Mouse (Mus musculus) midbrain, embryonic 11.5 days (tissue): ENCODE data around the gene Wdr20. TPM values are rescaled to one million over a fixed set of nuclear protein-coding genes. Genes with fewer than 3 reads are reported as not detected.

Experiments used
- ATAC-seq: fragments of 200-750 bp; cut with Nextera tagmentation; 2 replicates; pipeline ENCODE4 v1.8.0; 2017; ENCODE audit warnings: moderate TSS enrichment, moderate library complexity; ENCODE audit not compliant: low FRiP score
- DNase-seq: peaks from one replicate; pipeline ENCODE4 v3.0.0; 2015; ENCODE audit warnings: low spot score; ENCODE audit errors: missing footprints
- H3K27ac ChIP-seq: fragments of 300-500 bp; sonication (generic); 2 replicates; pipeline ENCODE4 v1.5.1; 2014; ENCODE audit warnings: low read depth, low read length
- H3K27me3 ChIP-seq: fragments of 300-500 bp; sonication (generic); 2 replicates; pipeline ENCODE4 v1.6.1; 2014; ENCODE audit warnings: mild to moderate bottlenecking, low read length, moderate library complexity, mixed read lengths; ENCODE audit not compliant: control insufficient read depth, insufficient read depth
- H3K36me3 ChIP-seq: fragments of 300-500 bp; sonication (generic); 2 replicates; pipeline ENCODE4 v1.6.1; 2014; ENCODE audit warnings: mild to moderate bottlenecking, low read length, moderate library complexity, mixed read lengths; ENCODE audit not compliant: control insufficient read depth, insufficient read depth
- H3K4me1 ChIP-seq: fragments of 300-500 bp; sonication (generic); 2 replicates; pipeline ENCODE4 v1.6.1; 2014; ENCODE audit warnings: low read length; ENCODE audit not compliant: control insufficient read depth, insufficient read depth
- H3K4me2 ChIP-seq: fragments of 300-500 bp; sonication (generic); 2 replicates; pipeline ENCODE4 v1.6.1; 2014; ENCODE audit warnings: mild to moderate bottlenecking, moderate library complexity
- H3K4me3 ChIP-seq: fragments of 300-500 bp; sonication (generic); 2 replicates; pipeline ENCODE4 v1.5.1; 2014; ENCODE audit warnings: low read depth, low read length
- H3K9ac ChIP-seq: fragments of 300-500 bp; sonication (generic); 2 replicates; pipeline ENCODE4 v1.6.1; 2014; ENCODE audit warnings: low read length
- H3K9me3 ChIP-seq: fragments of 300-500 bp; sonication (generic); 2 replicates; pipeline ENCODE4 v1.6.1; 2016; ENCODE audit warnings: low read length; ENCODE audit not compliant: control insufficient read depth
- WGBS: fragments of 180-500 bp; shearing (Covaris S2); extraction: QIAGEN DNeasy Blood & Tissue Kit; methylation state at CpG from one replicate; pipeline ENCODE4 v1.1.7; 2014; 5-methylcytosine and 5-hydroxymethylcytosine counted together
- polyA plus RNA-seq: library from polyadenylated mRNA; unstranded; fragments of >200 nt; fragmentation: Nextera tagmentation; extraction: Ambion mirVana; gene quantifications from 2 replicates; pipeline ENCODE4 v1.2.1, GENCODE M21; 2014

The Wdr20 gene
- polyA plus RNA-seq, 1 experiment from 2014 or later, result 22.9 TPM

GRCm38 (mm10) chr12:110706337-110707231 lies 31.2 kb upstream of the Wdr20 start:
- H3K4me3 ChIP-seq, result peak overlapping the region; percentile 31
- H3K27me3 ChIP-seq, result no peaks in the 10 kb centered on the region
- peak overlapping the region; percentile 53 for H3K4me2 ChIP-seq
- no peaks in the 10 kb centered on the region for H3K9me3 ChIP-seq
- H3K36me3 ChIP-seq, result no peaks in the 10 kb centered on the region
- 1% methylated on average over 27 of the region's 27 CpGs for WGBS
- peak overlapping the region; percentile 56 for H3K9ac ChIP-seq
- ATAC-seq (peak; percentile 73), DNase-seq (peak; percentile 90)
- H3K4me1 ChIP-seq, result no peaks in the 10 kb centered on the region
- H3K27ac ChIP-seq, result no peak overlapping the region

GRCm38 (mm10) chr12:110707451-110707850 lies 30.3 kb upstream of the Wdr20 start:
- Histone ChIP-seq H3K27me3 (no peaks in the 10 kb centered on the region), H3K4me1 (no peaks in the 10 kb centered on the region), H3K36me3 (no peaks in the 10 kb centered on the region), H3K9ac (no peak overlapping the region), H3K4me2 (peak overlapping the region; percentile 53; the same call in 1 of the 2 replicates), H3K9me3 (no peaks in the 10 kb centered on the region), H3K4me3 (no peak overlapping the region), H3K27ac (no peak overlapping the region)
- 90% methylated on average over 7 of the region's 7 CpGs for WGBS
- DNase-seq, result peak; percentile 59
- ATAC-seq, result no peak

DNA sequence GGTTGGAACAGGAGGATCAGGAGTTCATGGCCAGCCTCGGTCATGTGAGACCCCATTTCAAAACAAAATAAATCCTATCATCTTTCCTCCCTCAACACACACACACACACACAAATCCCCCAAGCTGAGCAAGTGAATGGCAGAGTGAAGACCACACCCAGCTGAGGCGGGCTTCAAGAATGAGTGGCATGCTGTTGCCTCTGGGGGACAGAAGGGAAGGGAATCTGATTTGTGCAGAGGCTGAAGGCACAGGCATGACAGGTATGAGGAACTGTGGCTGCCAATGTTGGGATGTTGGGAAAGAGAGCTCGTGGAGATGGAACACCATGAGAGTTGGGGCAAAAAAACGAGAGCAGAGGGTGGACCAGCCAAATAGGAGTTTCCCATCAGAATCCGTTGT lies 26.5 kb upstream of the Wdr20 start:
- WGBS, result 82% methylated on average over 5 of the region's 5 CpGs
- no peak overlapping the region for H3K27ac ChIP-seq
- no peak overlapping the region for H3K4me2 ChIP-seq
- no peak overlapping the region for H3K4me3 ChIP-seq
- H3K36me3 ChIP-seq, result no peaks in the 10 kb centered on the region
- H3K9me3 ChIP-seq, result 0 out of 2 replicates have a peak, but pooled peaks cover 4% of the 10 kb centered on the region
- no peaks in the 10 kb centered on the region for H3K27me3 ChIP-seq
- no peaks in the 10 kb centered on the region for H3K4me1 ChIP-seq
- H3K9ac ChIP-seq, result no peak overlapping the region
- DNase-seq, result peak; percentile 45
- no peak for ATAC-seq

GRCm38 (mm10) chr12:110713784-110714183 lies 24.0 kb upstream of the Wdr20 start:
- no peak overlapping the region for H3K4me3 ChIP-seq
- no peak overlapping the region for H3K27ac ChIP-seq
- H3K4me1 ChIP-seq, result no peaks in the 10 kb centered on the region
- no peaks in the 10 kb centered on the region for H3K27me3 ChIP-seq
- ATAC-seq (no peak), DNase-seq (peak; percentile 81)
- H3K9ac ChIP-seq, result no peak overlapping the region
- 93% methylated on average over 6 of the region's 6 CpGs for WGBS
- H3K4me2 ChIP-seq, result no peak overlapping the region
- H3K9me3 ChIP-seq, result 0 out of 2 replicates have a peak, but pooled peaks cover 4% of the 10 kb centered on the region
- H3K36me3 ChIP-seq, result no peaks in the 10 kb centered on the region

GRCm38 (mm10) chr12:110714215-110714614 lies 23.5 kb upstream of the Wdr20 start:
- WGBS, result 94% methylated on average over 6 of the region's 6 CpGs
- Histone ChIP-seq H3K9ac (no peak overlapping the region), H3K36me3 (no peaks in the 10 kb centered on the region), H3K4me1 (no peaks in the 10 kb centered on the region), H3K27me3 (no peaks in the 10 kb centered on the region), H3K27ac (no peak overlapping the region), H3K4me2 (no peak overlapping the region), H3K9me3 (0 out of 2 replicates have a peak, but pooled peaks cover 4% of the 10 kb centered on the region), H3K4me3 (no peak overlapping the region)
- DNase-seq (no peak), ATAC-seq (no peak)

DNA sequence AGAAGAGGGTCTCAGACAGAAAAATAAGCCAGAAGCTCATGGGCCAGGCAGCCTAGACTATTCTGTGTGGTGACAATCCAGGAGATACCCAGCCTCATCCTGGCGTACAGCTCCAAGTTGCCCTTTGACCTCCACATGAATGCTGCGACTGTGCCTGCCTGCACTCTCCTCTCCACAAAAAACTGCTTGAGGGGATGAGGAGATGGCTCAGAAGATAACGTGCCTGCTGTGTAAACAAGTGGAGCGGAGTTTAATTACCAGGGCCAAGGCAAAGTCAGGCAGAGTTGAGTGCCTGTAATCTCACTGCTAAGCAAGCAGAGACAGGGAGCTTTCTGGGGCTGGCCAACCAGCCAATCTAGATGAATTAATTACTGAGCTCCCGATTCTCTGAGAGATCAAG lies 21.7 kb upstream of the Wdr20 start:
- no peaks in the 10 kb centered on the region for H3K4me1 ChIP-seq
- 0 out of 2 replicates have a peak, but pooled peaks cover 4% of the 10 kb centered on the region for H3K9me3 ChIP-seq
- no peak overlapping the region for H3K4me3 ChIP-seq
- H3K9ac ChIP-seq, result no peak overlapping the region
- 40% methylated on average over 5 of the region's 5 CpGs for WGBS
- ATAC-seq (no peak), DNase-seq (peak; percentile 67)
- H3K27me3 ChIP-seq, result no peaks in the 10 kb centered on the region
- no peak overlapping the region for H3K27ac ChIP-seq
- H3K36me3 ChIP-seq, result no peaks in the 10 kb centered on the region
- no peak overlapping the region for H3K4me2 ChIP-seq

DNA sequence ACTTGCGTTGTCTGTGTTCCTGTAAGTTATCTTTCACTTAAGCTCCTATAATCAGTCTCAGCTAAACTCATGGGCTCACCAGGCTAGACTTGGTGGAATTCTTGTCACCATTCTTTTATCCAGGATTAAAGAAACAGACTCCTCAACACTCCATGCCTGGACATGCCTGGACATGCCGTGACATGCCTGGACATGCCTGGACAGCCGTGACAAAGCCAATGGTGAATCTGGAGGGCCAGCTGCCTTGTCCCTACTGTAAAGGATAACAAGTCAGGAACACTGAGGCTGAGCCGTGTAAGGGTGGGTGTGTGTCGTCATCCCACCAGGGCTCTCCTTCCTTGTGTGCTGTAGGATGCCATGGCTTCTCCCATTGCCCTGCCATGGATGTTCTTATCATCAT lies 12.7 kb upstream of the Wdr20 start:
- Histone ChIP-seq H3K27me3 (no peaks in the 10 kb centered on the region), H3K4me3 (no peak overlapping the region), H3K36me3 (no peaks in the 10 kb centered on the region), H3K4me2 (no peak overlapping the region), H3K9me3 (no peaks in the 10 kb centered on the region), H3K27ac (no peak overlapping the region), H3K4me1 (no peaks in the 10 kb centered on the region), H3K9ac (no peak overlapping the region)
- 92% methylated on average over 5 of the region's 5 CpGs for whole genome bisulfite sequencing
- no peak for ATAC-seq
- DNase-seq, result no peak

- no peak overlapping the region for H3K4me3 ChIP-seq
- WGBS, result 86% methylated on average over 5 of the region's 5 CpGs
- no peaks in the 10 kb centered on the region for H3K9me3 ChIP-seq
- ATAC-seq, result no peak
- H3K9ac ChIP-seq, result no peak overlapping the region
- no peaks in the 10 kb centered on the region for H3K27me3 ChIP-seq
- no peak overlapping the region for H3K4me2 ChIP-seq
- H3K4me1 ChIP-seq, result no peaks in the 10 kb centered on the region
- no peak overlapping the region for H3K27ac ChIP-seq
- DNase-seq, result no peak
- no peaks in the 10 kb centered on the region for H3K36me3 ChIP-seq
These were observed 12.3 kb upstream of the Wdr20 start for GRCm38 (mm10) chr12:110725489-110725888.

GRCm38 (mm10) chr12:110726428-110726827 lies 11.3 kb upstream of the Wdr20 start:
- no peaks in the 10 kb centered on the region for H3K4me1 ChIP-seq
- no peaks in the 10 kb centered on the region for H3K36me3 ChIP-seq
- H3K27me3 ChIP-seq, result no peaks in the 10 kb centered on the region
- no peak for DNase-seq
- no peak overlapping the region for H3K4me2 ChIP-seq
- H3K9ac ChIP-seq, result no peak overlapping the region
- H3K4me3 ChIP-seq, result no peak overlapping the region
- no peaks in the 10 kb centered on the region for H3K9me3 ChIP-seq
- ATAC-seq, result no peak
- no peak overlapping the region for H3K27ac ChIP-seq
- WGBS, result 48% methylated on average over 1 of the region's 1 CpGs
